Mouse (Mus musculus) hindbrain, embryonic 14.5 days (tissue): ENCODE measurements at regions not wholly inside any gene's neighbourhood (a gene's known extent, or its start where the extent isn't known, plus 50 kb on each side); places are given as distances from the start of the nearest gene placed in this dataset.
A peak's percentile ranks its signal among the peaks of the same experiment; 100 is the strongest.

Source experiments
- ATAC-seq: fragments of 200-750 bp; cut with Nextera tagmentation; 2 replicates; pipeline ENCODE4 v1.8.0; 2017; ENCODE audit warnings: moderate number of reproducible peaks, mild to moderate bottlenecking, moderate TSS enrichment, moderate library complexity; ENCODE audit not compliant: low FRiP score
- DNase-seq: peaks from one replicate; pipeline ENCODE4 v3.0.0-alpha.2; 2015; ENCODE audit warnings: low spot score
- H3K27ac ChIP-seq: fragments of 300-500 bp; sonication (generic); 2 replicates; pipeline ENCODE4 v1.5.1; 2014; ENCODE audit warnings: mild to moderate bottlenecking, moderate library complexity
- H3K27me3 ChIP-seq: fragments of 300-500 bp; sonication (generic); 2 replicates; pipeline ENCODE4 v1.6.1; 2014; ENCODE audit warnings: mild to moderate bottlenecking, low read length, mixed read lengths; ENCODE audit not compliant: control insufficient read depth, insufficient read depth
- H3K36me3 ChIP-seq: fragments of 300-500 bp; sonication (generic); replicated peaks from 2 replicates; pipeline ENCODE4 v1.6.1; 2014; ENCODE audit not compliant: control insufficient read depth, insufficient read depth
- H3K4me1 ChIP-seq: fragments of 300-500 bp; sonication (generic); replicated peaks from 2 replicates; pipeline ENCODE4 v1.6.1; 2014; ENCODE audit warnings: antibody characterized with exemption, low read length, mixed read lengths; ENCODE audit not compliant: control insufficient read depth, insufficient read depth
- H3K4me2 ChIP-seq: fragments of 300-500 bp; sonication (generic); replicated peaks from 2 replicates; pipeline ENCODE4 v1.6.1; 2014; ENCODE audit warnings: mild to moderate bottlenecking, moderate library complexity
- H3K4me3 ChIP-seq: fragments of 300-500 bp; sonication (generic); replicated peaks from 2 replicates; pipeline ENCODE4 v1.5.1; 2014; ENCODE audit warnings: mild to moderate bottlenecking, low read length
- H3K9ac ChIP-seq: fragments of 300-500 bp; sonication (generic); 2 replicates; pipeline ENCODE4 v1.6.1; 2014
- H3K9me3 ChIP-seq: fragments of 300-500 bp; sonication (generic); 2 replicates; pipeline ENCODE4 v1.6.1; 2016; ENCODE audit warnings: low read length; ENCODE audit not compliant: control insufficient read depth
- WGBS: fragments of 180-500 bp; shearing (Covaris S2); extraction: QIAGEN DNeasy Blood & Tissue Kit; methylation state at CpG from one replicate; pipeline ENCODE4 v1.1.7; 2014; 5-methylcytosine and 5-hydroxymethylcytosine counted together

DNA sequence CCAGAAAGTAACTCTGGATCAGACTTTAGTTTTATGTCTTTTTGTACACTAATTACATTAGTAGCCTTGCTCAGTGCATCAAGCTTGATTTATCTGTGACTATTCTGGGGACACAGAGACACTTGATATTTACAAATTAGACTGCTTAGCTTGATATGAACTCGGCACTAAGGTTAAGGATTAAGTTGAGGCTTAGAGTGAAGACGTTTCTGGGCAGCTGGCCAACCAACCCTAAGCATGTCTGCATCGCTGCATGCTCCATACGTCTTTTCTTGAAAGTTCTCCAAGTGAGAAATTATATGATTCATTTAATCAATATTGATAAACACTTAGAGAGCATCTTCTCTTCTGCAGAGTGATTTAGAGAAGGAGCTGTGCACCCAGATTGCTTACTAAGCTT lies 352.6 kb upstream of the Slitrk1 start:
- DNase-seq (no peak), ATAC-seq (no peak)
- no peak overlapping the region for H3K4me2 ChIP-seq
- 47% methylated on average over 4 of the region's 4 CpGs for WGBS
- no peak overlapping the region for H3K27ac ChIP-seq
- H3K27me3 ChIP-seq = no peaks in the 10 kb centered on the region
- H3K9me3 ChIP-seq = no peaks in the 10 kb centered on the region
- no peak overlapping the region for H3K4me3 ChIP-seq
- H3K4me1 ChIP-seq = no peaks in the 10 kb centered on the region
- no peak overlapping the region for H3K9ac ChIP-seq
- H3K36me3 ChIP-seq = no peaks in the 10 kb centered on the region

DNA sequence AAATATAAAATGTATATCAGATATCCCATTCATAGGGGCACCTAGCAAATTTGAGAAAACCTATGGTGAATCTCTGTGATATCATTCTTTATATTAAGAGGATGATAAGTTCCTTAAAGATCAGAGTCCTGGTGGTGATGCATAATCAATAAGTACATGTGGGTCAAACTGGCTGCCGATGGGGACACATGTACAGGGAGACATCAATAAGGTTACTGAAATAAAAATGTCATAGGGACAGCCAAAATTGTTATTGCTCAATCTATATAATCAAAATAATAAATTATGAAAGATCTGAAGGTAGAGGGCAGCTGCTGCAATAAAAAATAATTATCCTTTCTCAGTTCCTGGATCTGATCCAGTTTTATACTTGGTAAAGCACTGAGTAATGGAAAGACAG lies 348.0 kb upstream of the Slitrk1 start:
- DNase-seq (no peak), ATAC-seq (no peak)
- 85% methylated on average over 1 of the region's 1 CpGs for whole genome bisulfite sequencing
- H3K27me3 ChIP-seq = no peaks in the 10 kb centered on the region
- H3K4me1 ChIP-seq = no peaks in the 10 kb centered on the region
- H3K36me3 ChIP-seq = no peaks in the 10 kb centered on the region
- no peak overlapping the region for H3K27ac ChIP-seq
- no peak overlapping the region for H3K9ac ChIP-seq
- no peak overlapping the region for H3K4me3 ChIP-seq
- H3K9me3 ChIP-seq = no peaks in the 10 kb centered on the region
- no peak overlapping the region for H3K4me2 ChIP-seq

DNA sequence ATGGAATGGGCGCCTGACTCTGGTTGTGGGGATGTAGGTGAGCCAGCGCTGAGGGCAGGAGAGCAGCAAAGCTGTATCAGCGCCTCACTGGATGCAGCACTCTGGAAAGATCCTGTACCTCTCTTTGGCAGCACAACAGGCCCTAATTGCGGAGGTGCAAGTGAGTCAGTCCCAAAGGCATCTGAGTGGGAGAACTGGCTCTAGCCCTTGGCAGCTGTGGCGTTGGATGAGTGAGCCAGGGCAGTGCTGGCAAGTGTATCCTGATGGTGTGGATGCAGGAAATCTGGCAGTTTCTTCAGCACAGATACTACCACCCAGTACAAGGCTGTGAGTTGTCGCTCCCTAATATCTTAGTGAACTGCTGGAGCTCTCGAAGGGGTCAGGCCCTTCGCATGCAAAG lies 300.9 kb upstream of the Slitrk1 start:
- Histone ChIP-seq H3K9ac (no peak overlapping the region), H3K4me1 (no peaks in the 10 kb centered on the region), H3K9me3 (no peaks in the 10 kb centered on the region), H3K27ac (no peak overlapping the region), H3K27me3 (no peaks in the 10 kb centered on the region), H3K4me3 (no peak overlapping the region), H3K4me2 (no peak overlapping the region), H3K36me3 (no peaks in the 10 kb centered on the region)
- WGBS = 90% methylated on average over 8 of the region's 8 CpGs
- no peak for DNase-seq
- no peak for ATAC-seq

DNA sequence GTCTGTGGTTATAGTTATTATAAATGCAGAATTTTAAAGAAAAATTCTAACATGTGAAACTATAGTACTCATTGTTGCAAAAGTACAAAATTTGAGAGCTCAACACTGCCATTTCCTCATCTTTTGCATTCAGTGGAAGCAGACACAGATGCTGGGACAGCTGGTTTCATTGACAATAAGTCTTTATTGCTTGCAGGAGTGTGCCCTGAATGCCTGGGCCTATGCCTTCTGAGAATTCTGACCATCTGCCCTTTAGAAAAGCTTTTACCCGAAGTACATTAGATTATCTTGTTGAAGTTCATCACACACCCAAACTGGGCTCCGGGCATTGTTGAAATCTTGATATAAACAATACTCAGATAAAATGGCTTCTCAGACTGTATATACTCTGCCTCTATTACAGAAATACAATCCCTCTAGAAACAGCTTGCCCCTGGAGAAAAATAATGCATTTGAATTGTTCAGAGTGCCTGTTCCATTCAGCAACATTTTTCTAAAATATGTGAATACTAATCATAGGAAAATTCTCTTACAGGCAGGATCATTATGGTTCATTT lies 266.1 kb upstream of the Slitrk1 start:
- ATAC-seq (peak; percentile 62; the same call in 1 of the 2 replicates), DNase-seq (peak; percentile 30)
- Histone ChIP-seq H3K9ac (no peak overlapping the region), H3K9me3 (no peaks in the 10 kb centered on the region), H3K27me3 (no peaks in the 10 kb centered on the region), H3K4me3 (no peak overlapping the region), H3K36me3 (no peaks in the 10 kb centered on the region), H3K27ac (peak overlapping the region; percentile 32; the same call in 1 of the 2 replicates), H3K4me1 (peaks cover 4% of the 10 kb centered on the region; the same call in 1 of the 2 replicates), H3K4me2 (no peak overlapping the region)
- 38% methylated on average over 2 of the region's 2 CpGs for WGBS

DNA sequence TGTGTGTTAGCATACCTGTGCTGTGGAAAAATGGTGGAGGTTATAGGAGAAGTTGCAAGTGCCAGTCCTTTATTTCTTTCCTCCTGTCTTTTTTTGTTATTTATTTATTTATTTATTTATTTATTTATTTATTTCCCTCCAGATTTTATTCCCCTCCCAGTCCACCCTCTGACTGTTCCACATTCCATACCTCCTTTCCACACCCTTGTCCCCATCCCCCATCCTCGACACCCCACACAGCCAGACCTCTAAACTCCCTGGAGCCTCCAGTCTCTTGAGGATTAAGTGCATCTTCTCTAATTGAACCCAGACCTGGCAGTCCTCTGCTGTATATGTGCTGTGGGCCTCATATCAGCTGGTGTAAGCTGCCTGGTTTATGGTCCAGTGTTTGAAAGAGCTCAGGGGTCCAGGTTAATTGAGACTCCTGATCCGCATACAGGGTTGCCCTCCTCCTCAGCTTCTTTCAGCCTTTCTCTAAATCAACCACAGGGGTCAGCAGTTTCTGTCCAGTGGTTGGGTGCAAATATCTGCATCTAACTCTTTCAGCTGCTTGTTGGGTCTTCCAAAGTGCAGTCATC lies 262.7 kb upstream of the Slitrk1 start:
- ATAC-seq = no peak
- 84% methylated on average over 2 of the region's 2 CpGs for WGBS
- no peak for DNase-seq

DNA sequence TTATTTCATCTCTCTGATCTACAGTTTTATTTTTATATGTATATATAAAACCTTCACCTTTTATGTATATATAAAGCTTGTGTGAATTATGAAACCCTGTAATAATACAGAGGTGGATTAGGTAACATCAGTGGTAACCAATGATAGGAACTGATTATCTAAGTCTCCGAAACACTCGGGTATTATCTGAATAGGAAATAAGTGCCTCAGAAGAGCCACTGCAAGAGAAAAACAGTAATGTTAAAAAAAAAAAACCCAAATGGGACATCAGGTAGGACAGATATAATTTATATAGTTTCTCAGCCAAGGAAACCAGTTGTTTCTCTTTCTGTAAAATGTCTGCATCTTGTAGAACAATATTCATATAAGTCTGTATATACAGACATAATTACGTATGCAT lies 261.9 kb upstream of the Slitrk1 start:
- ATAC-seq (no peak), DNase-seq (no peak)
- H3K4me3 ChIP-seq = no peak overlapping the region
- WGBS = 94% methylated on average over 3 of the region's 3 CpGs
- no peaks in the 10 kb centered on the region for H3K9me3 ChIP-seq
- no peak overlapping the region for H3K9ac ChIP-seq
- H3K4me2 ChIP-seq = no peak overlapping the region
- H3K4me1 ChIP-seq = peaks cover 4% of the 10 kb centered on the region; the same call in 1 of the 2 replicates
- H3K27me3 ChIP-seq = no peaks in the 10 kb centered on the region
- H3K36me3 ChIP-seq = no peaks in the 10 kb centered on the region
- H3K27ac ChIP-seq = no peak overlapping the region

More for the DNA sequence above, 262.7 kb upstream of the Slitrk1 start:
- Histone ChIP-seq H3K4me1 (peaks cover 4% of the 10 kb centered on the region; the same call in 1 of the 2 replicates), H3K4me2 (no peak overlapping the region), H3K9me3 (no peaks in the 10 kb centered on the region), H3K27me3 (no peaks in the 10 kb centered on the region), H3K9ac (no peak overlapping the region), H3K27ac (no peak overlapping the region), H3K36me3 (no peaks in the 10 kb centered on the region), H3K4me3 (no peak overlapping the region)
